Mouse (Mus musculus) ES-CJ7 (cell line): ENCODE data around the gene Minos1.

Source experiments
- DNase-seq: peaks from one replicate; pipeline ENCODE4 v3.0.0; 2011; ENCODE audit warnings: low read depth, low spot score

The Minos1 gene

GRCm38 (mm10) chr4:139064831-139065230 is 66.1 kb downstream of the Minos1 start:
- DNase-seq = peak; percentile 47

- DNase-seq = peak; percentile 41
Observed at GRCm38 (mm10) chr4:139059569-139059968, 71.3 kb downstream of the Minos1 start.

GRCm38 (mm10) chr4:139058029-139058428 is 72.9 kb downstream of the Minos1 start:
- DNase-seq = no peak

GRCm38 (mm10) chr4:139057291-139057690 is 73.6 kb downstream of the Minos1 start:
- DNase-seq = no peak

- no peak for DNase-seq
Observed at GRCm38 (mm10) chr4:139055744-139056143, 75.2 kb downstream of the Minos1 start.

GRCm38 (mm10) chr4:139055336-139055735 is 75.6 kb downstream of the Minos1 start:
- no peak for DNase-seq

GRCm38 (mm10) chr4:139054300-139054923 is 76.5 kb downstream of the Minos1 start:
- DNase-seq = no peak

GRCm38 (mm10) chr4:139053391-139053790 is 77.5 kb downstream of the Minos1 start:
- DNase-seq = no peak

GRCm38 (mm10) chr4:139052796-139053195 is 78.1 kb downstream of the Minos1 start:
- no peak for DNase-seq
